Mouse (Mus musculus) forebrain, embryonic 15.5 days (tissue): Measurements from ENCODE around the gene Htt. TPM values are rescaled to one million over a fixed set of nuclear protein-coding genes. Genes with fewer than 3 reads are reported as not detected.

Experiments used
- ATAC-seq: fragments of 200-750 bp; cut with Nextera tagmentation; replicated peaks from 2 replicates; pipeline ENCODE4 v1.8.0; 2017; ENCODE audit warnings: mild to moderate bottlenecking, moderate TSS enrichment, moderate library complexity
- H3K27ac ChIP-seq: fragments of 300-500 bp; sonication (generic); replicated peaks from 2 replicates; pipeline ENCODE4 v1.5.1; 2015; ENCODE audit warnings: mild to moderate bottlenecking, inconsistent platforms
- H3K27me3 ChIP-seq: fragments of 300-500 bp; sonication (generic); 2 replicates; pipeline ENCODE4 v1.6.1; 2015; ENCODE audit warnings: inconsistent platforms
- H3K36me3 ChIP-seq: fragments of 300-500 bp; sonication (generic); 2 replicates; pipeline ENCODE4 v1.6.1; 2015; ENCODE audit warnings: mild to moderate bottlenecking, inconsistent platforms
- H3K4me1 ChIP-seq: fragments of 300-500 bp; sonication (generic); 2 replicates; pipeline ENCODE4 v1.6.1; 2015; ENCODE audit warnings: inconsistent platforms
- H3K4me2 ChIP-seq: fragments of 300-500 bp; sonication (generic); replicated peaks from 2 replicates; pipeline ENCODE4 v1.6.1; 2015; ENCODE audit warnings: mild to moderate bottlenecking, inconsistent platforms
- H3K4me3 ChIP-seq: fragments of 300-500 bp; sonication (generic); 2 replicates; pipeline ENCODE4 v1.5.1; 2015; ENCODE audit warnings: mild to moderate bottlenecking, inconsistent platforms
- H3K9ac ChIP-seq: fragments of 300-500 bp; sonication (generic); replicated peaks from 2 replicates; pipeline ENCODE4 v1.6.1; 2015; ENCODE audit warnings: mild to moderate bottlenecking, inconsistent platforms
- H3K9me3 ChIP-seq: fragments of 300-500 bp; sonication (generic); 2 replicates; pipeline ENCODE4 v1.6.1; 2016; ENCODE audit warnings: inconsistent platforms
- WGBS: fragments of 180-500 bp; shearing (Covaris S2); methylation state at CpG from one replicate; pipeline ENCODE4 v1.1.7; 2015; ENCODE audit warnings: mixed read lengths; 5-methylcytosine and 5-hydroxymethylcytosine counted together
- polyA plus RNA-seq: library from polyadenylated mRNA; unstranded; fragments of >200 nt; fragmentation: Nextera tagmentation; extraction: Ambion mirVana; gene quantifications from 2 replicates; pipeline ENCODE4 v1.2.1, GENCODE M21; 2015

Htt gene
- polyA plus RNA-seq, 1 experiment from 2014 or later, result 13.6 TPM

GRCm38 (mm10) chr5:34899787-34900469, 138.4 kb downstream of the Htt start:
- no peak overlapping the region for H3K4me3 ChIP-seq
- H3K4me2 ChIP-seq, result no peak overlapping the region
- peaks cover 63% of the 10 kb centered on the region for H3K36me3 ChIP-seq
- no peak overlapping the region for H3K27ac ChIP-seq
- H3K27me3 ChIP-seq, result no peaks in the 10 kb centered on the region
- no peak for ATAC-seq
- 97% methylated on average over 6 of the region's 6 CpGs for WGBS
- H3K9ac ChIP-seq, result no peak overlapping the region
- no peaks in the 10 kb centered on the region for H3K4me1 ChIP-seq
- H3K9me3 ChIP-seq, result no peaks in the 10 kb centered on the region

- no peak overlapping the region for H3K9ac ChIP-seq
- H3K4me1 ChIP-seq, result no peaks in the 10 kb centered on the region
- no peak for ATAC-seq
- H3K4me2 ChIP-seq, result no peak overlapping the region
- no peaks in the 10 kb centered on the region for H3K9me3 ChIP-seq
- H3K4me3 ChIP-seq, result no peak overlapping the region
- H3K27ac ChIP-seq, result no peak overlapping the region
- peaks cover 70% of the 10 kb centered on the region for H3K36me3 ChIP-seq
- no peaks in the 10 kb centered on the region for H3K27me3 ChIP-seq
Measured at GRCm38 (mm10) chr5:34902371-34902770, 140.8 kb downstream of the Htt start.

- WGBS, result 65% methylated on average over 5 of the region's 5 CpGs
- Histone ChIP-seq H3K4me2 (no peak overlapping the region), H3K27me3 (no peaks in the 10 kb centered on the region), H3K27ac (no peak overlapping the region), H3K4me1 (no peaks in the 10 kb centered on the region), H3K9me3 (no peaks in the 10 kb centered on the region), H3K4me3 (no peak overlapping the region), H3K36me3 (peaks cover 71% of the 10 kb centered on the region), H3K9ac (no peak overlapping the region)
- ATAC-seq, result 0 out of 2 replicates have a peak, but pooled peaks have one; percentile 35
Measured at GRCm38 (mm10) chr5:34902811-34903385, 141.4 kb downstream of the Htt start.

GRCm38 (mm10) chr5:34904412-34904811, 142.9 kb downstream of the Htt start:
- Histone ChIP-seq H3K27ac (no peak overlapping the region), H3K4me2 (no peak overlapping the region), H3K36me3 (peaks cover 71% of the 10 kb centered on the region), H3K4me3 (no peak overlapping the region), H3K27me3 (no peaks in the 10 kb centered on the region), H3K4me1 (no peaks in the 10 kb centered on the region), H3K9ac (no peak overlapping the region), H3K9me3 (no peaks in the 10 kb centered on the region)
- no peak for ATAC-seq

GRCm38 (mm10) chr5:34907230-34907629, 145.7 kb downstream of the Htt start:
- H3K4me2 ChIP-seq, result no peak overlapping the region
- no peak overlapping the region for H3K9ac ChIP-seq
- ATAC-seq, result no peak
- H3K9me3 ChIP-seq, result no peaks in the 10 kb centered on the region
- H3K27me3 ChIP-seq, result no peaks in the 10 kb centered on the region
- H3K4me3 ChIP-seq, result no peak overlapping the region
- peaks cover 64% of the 10 kb centered on the region for H3K36me3 ChIP-seq
- H3K27ac ChIP-seq, result no peak overlapping the region
- 95% methylated on average over 4 of the region's 4 CpGs for WGBS
- no peaks in the 10 kb centered on the region for H3K4me1 ChIP-seq

- Histone ChIP-seq H3K27ac (no peak within 1 kb of the TSS), H3K4me2 (no peak within 1 kb of the TSS), H3K4me3 (no peak within 1 kb of the TSS), H3K36me3 (peaks cover 62% of the 10 kb centered on the region), H3K9ac (no peak within 1 kb of the TSS), H3K27me3 (no peaks in the 10 kb centered on the region), H3K4me1 (no peaks in the 10 kb centered on the region), H3K9me3 (no peaks in the 10 kb centered on the region)
- 77% methylated on average over 6 of the region's 6 CpGs for WGBS
- no peak for ATAC-seq
Measured at GRCm38 (mm10) chr5:34907910-34908725, 146.6 kb downstream of the Htt start, which contains the start of gene Msantd1. Msantd1 (plus strand) TSS chr5:34908012.

- H3K36me3 ChIP-seq, result peaks cover 60% of the 10 kb centered on the region
- ATAC-seq, result no peak
- H3K4me1 ChIP-seq, result no peaks in the 10 kb centered on the region
- no peaks in the 10 kb centered on the region for H3K27me3 ChIP-seq
- H3K9ac ChIP-seq, result no peak overlapping the region
- no peaks in the 10 kb centered on the region for H3K9me3 ChIP-seq
- H3K4me3 ChIP-seq, result no peak overlapping the region
- H3K4me2 ChIP-seq, result no peak overlapping the region
- H3K27ac ChIP-seq, result no peak overlapping the region
- WGBS, result 76% methylated on average over 9 of the region's 9 CpGs
Measured at GRCm38 (mm10) chr5:34908726-34909633, 147.4 kb downstream of the Htt start.

- H3K36me3 ChIP-seq, result peaks cover 52% of the 10 kb centered on the region
- ATAC-seq, result no peak
Measured at GRCm38 (mm10) chr5:34909634-34910503, 148.3 kb downstream of the Htt start.

GRCm38 (mm10) chr5:34910504-34910815, 148.9 kb downstream of the Htt start:
- Histone ChIP-seq H3K4me1 (no peaks in the 10 kb centered on the region), H3K4me2 (no peak overlapping the region), H3K27ac (no peak overlapping the region), H3K9me3 (no peaks in the 10 kb centered on the region), H3K27me3 (no peaks in the 10 kb centered on the region), H3K36me3 (peaks cover 46% of the 10 kb centered on the region), H3K4me3 (no peak overlapping the region), H3K9ac (no peak overlapping the region)
- no peak for ATAC-seq
- 81% methylated on average over 4 of the region's 4 CpGs for WGBS

More at GRCm38 (mm10) chr5:34909634-34910503, 148.3 kb downstream of the Htt start:
- Histone ChIP-seq H3K27ac (no peak overlapping the region), H3K4me2 (no peak overlapping the region), H3K27me3 (no peaks in the 10 kb centered on the region), H3K9ac (no peak overlapping the region), H3K4me3 (no peak overlapping the region), H3K9me3 (no peaks in the 10 kb centered on the region), H3K4me1 (no peaks in the 10 kb centered on the region)
- 90% methylated on average over 1 of the region's 1 CpGs for WGBS

GRCm38 (mm10) chr5:34915801-34916200, 154.3 kb downstream of the Htt start:
- WGBS, result 11% methylated on average over 1 of the region's 1 CpGs
- 0 out of 2 replicates have a peak, but pooled peaks cover 3% of the 10 kb centered on the region for H3K36me3 ChIP-seq

GRCm38 (mm10) chr5:34917234-34917655, 155.7 kb downstream of the Htt start:
- no peak overlapping the region for H3K9ac ChIP-seq
- peak overlapping the region; percentile 67 for H3K27ac ChIP-seq
- no peaks in the 10 kb centered on the region for H3K9me3 ChIP-seq
- H3K27me3 ChIP-seq, result no peaks in the 10 kb centered on the region
- WGBS, result 30% methylated on average over 10 of the region's 10 CpGs
- H3K36me3 ChIP-seq, result no peaks in the 10 kb centered on the region
- H3K4me3 ChIP-seq, result no peak overlapping the region
- no peak overlapping the region for H3K4me2 ChIP-seq
- ATAC-seq, result peak; percentile 68
- H3K4me1 ChIP-seq, result peaks cover 15% of the 10 kb centered on the region

More at GRCm38 (mm10) chr5:34915801-34916200, 154.3 kb downstream of the Htt start:
- H3K9ac ChIP-seq, result no peak overlapping the region
- H3K4me2 ChIP-seq, result no peak overlapping the region
- no peak overlapping the region for H3K4me3 ChIP-seq
- H3K27me3 ChIP-seq, result no peaks in the 10 kb centered on the region
- H3K27ac ChIP-seq, result no peak overlapping the region
- H3K4me1 ChIP-seq, result peaks cover 15% of the 10 kb centered on the region
- ATAC-seq, result peak; percentile 77
- H3K9me3 ChIP-seq, result no peaks in the 10 kb centered on the region
